Mouse (Mus musculus) small intestine, adult 2 months (tissue): Measurements from ENCODE around the gene Rtl6. TPM values are rescaled to one million over a fixed set of nuclear protein-coding genes. Genes with fewer than 3 reads are reported as not detected.

ENCODE experiments used
- H3K27ac ChIP-seq: fragments of 200-500 bp; 2 replicates; pipeline ENCODE4 v1.5.1; 2012; ENCODE audit warnings: low read depth, low read length, control low read depth, inconsistent platforms; ENCODE audit not compliant: insufficient read depth
- H3K27me3 ChIP-seq: fragments of 200-500 bp; 2 replicates; pipeline ENCODE4 v1.6.1; 2012; ENCODE audit warnings: mild to moderate bottlenecking, moderate library complexity, low read length, inconsistent platforms; ENCODE audit not compliant: control insufficient read depth, insufficient read depth
- H3K36me3 ChIP-seq: fragments of 200-500 bp; 2 replicates; pipeline ENCODE4 v1.6.1; 2012; ENCODE audit warnings: mild to moderate bottlenecking, low read length, control low read depth, inconsistent platforms; ENCODE audit not compliant: control insufficient read depth, insufficient read depth
- H3K4me1 ChIP-seq: fragments of 200-500 bp; 2 replicates; pipeline ENCODE4 v1.6.1; 2012; ENCODE audit warnings: low read length, inconsistent platforms, mixed read lengths; ENCODE audit not compliant: control insufficient read depth, insufficient read depth, insufficient read length
- H3K4me3 ChIP-seq: fragments of 200-500 bp; 2 replicates; pipeline ENCODE4 v1.5.1; 2012; ENCODE audit warnings: low read depth, mild to moderate bottlenecking, control low read depth, inconsistent platforms, low read length, moderate library complexity
- CTCF ChIP-seq: fragments of 200-500 bp; IDR thresholded peaks from 2 replicates; pipeline ENCODE4 v1.5.1; 2012; ENCODE audit warnings: low read depth, mild to moderate bottlenecking, control low read depth, inconsistent platforms, low read length, moderate library complexity, mixed read lengths; ENCODE audit not compliant: insufficient replicate concordance, insufficient read length; ENCODE audit errors: extremely low read depth
- POLR2A ChIP-seq: fragments of 200-500 bp; IDR thresholded peaks from 2 replicates; pipeline ENCODE4 v1.6.1; 2012; ENCODE audit warnings: low read depth, mild to moderate bottlenecking, control low read depth, inconsistent platforms, low read length, moderate library complexity
- WGBS: fragments of 180-500 bp; shearing (Covaris S2); methylation state at CpG from one replicate; pipeline ENCODE4 v1.1.7; 2018; 5-methylcytosine and 5-hydroxymethylcytosine counted together
- polyA plus RNA-seq: library from polyadenylated mRNA; depleted of rRNA; stranded (reverse); fragments of >200 nt; gene quantifications from 2 replicates; pipeline ENCODE4 v1.2.3, GENCODE M21; 2012; rRNA removed

Rtl6 gene
- polyA plus RNA-seq, 1 experiment: 2.9 TPM

- Histone ChIP-seq H3K4me1 (no peaks in the 10 kb centered on the region), H3K27ac (no peak overlapping the region), H3K27me3 (no peaks in the 10 kb centered on the region), H3K4me3 (no peak overlapping the region), H3K36me3 (no peaks in the 10 kb centered on the region)
- TF ChIP-seq CTCF (no peak), POLR2A (no peak)
- WGBS: 33% methylated on average over 7 of the region's 7 CpGs
These were observed 52.7 kb downstream of the Rtl6 start for GRCm38 (mm10) chr15:84504895-84505294.

Other genes with a start within 250 kb of the Rtl6 start
- 2.1 and 4.8 TPM in 2 replicates for gene Parvg, start 233.8 kb downstream of the Rtl6 start, polyA plus RNA-seq
- 6.1 and 8.0 TPM in 2 replicates for gene Shisal1, start 110.7 kb downstream of the Rtl6 start, polyA plus RNA-seq
- gene Prr5, start 111.8 kb upstream of the Rtl6 start, polyA plus RNA-seq: 43.2 and 82.9 TPM in 2 replicates
- 4.2 and 6.3 TPM in 2 replicates for gene Arhgap8, start 162.2 kb upstream of the Rtl6 start, polyA plus RNA-seq